Mouse (Mus musculus) cerebellum, adult 9-11 months (tissue): ENCODE measurements around the gene Ripor1.
"Not testable (repeated sequence)": the region's sequence is repeated elsewhere in the genome, so short reads cannot be mapped to it uniquely, and the experiment has no call there.

Source experiments
- DNase-seq: peaks from one replicate; pipeline ENCODE4 v3.0.0; 2022

Ripor1 gene

GRCm38 (mm10) chr8:105604804-105605381 lies at the start of gene Ripor1:
Gene Ripor1, plus strand, starts transcription at chr8:105605255.
- peak; percentile 76 for DNase-seq

DNA sequence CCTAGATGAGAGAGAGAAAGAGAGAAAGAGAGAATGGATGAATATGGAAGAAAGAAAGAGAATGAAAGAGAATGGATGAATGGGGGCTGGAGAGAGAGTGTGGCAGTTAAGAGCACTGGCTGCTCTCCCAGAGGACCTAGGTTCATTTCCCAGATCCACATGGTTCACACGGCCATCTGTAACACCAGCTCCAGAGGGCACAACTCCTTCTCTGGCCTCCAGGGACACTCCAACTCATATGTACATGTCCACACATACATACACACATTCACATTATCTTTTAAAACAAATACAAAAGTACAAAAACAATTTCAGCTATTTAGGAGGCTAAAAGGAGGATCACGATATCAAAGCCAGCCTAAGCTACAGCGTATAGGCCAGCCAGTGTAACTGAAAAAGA lies 42.2 kb upstream of the Ripor1 start:
- DNase-seq, result no peak

DNA sequence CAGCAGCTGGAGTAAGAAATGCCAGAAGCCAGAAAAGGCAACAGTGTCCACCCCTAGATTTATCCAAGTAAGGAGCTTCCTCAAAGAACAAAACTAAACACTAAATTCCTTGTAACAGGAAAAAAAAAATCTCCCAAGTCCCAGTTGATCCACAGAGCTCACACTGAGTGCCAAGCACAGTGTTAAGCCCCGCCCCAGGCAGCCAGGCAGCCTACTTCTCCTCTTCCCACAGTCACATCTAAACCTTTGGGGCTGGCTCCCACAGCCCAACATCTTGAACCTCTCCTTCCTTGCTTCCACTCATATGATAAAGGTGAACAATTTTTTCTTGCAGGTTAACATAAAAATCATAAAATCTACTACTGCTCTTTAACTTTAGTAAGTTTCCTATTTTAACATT lies 41.2 kb upstream of the Ripor1 start:
- DNase-seq, result no peak

DNA sequence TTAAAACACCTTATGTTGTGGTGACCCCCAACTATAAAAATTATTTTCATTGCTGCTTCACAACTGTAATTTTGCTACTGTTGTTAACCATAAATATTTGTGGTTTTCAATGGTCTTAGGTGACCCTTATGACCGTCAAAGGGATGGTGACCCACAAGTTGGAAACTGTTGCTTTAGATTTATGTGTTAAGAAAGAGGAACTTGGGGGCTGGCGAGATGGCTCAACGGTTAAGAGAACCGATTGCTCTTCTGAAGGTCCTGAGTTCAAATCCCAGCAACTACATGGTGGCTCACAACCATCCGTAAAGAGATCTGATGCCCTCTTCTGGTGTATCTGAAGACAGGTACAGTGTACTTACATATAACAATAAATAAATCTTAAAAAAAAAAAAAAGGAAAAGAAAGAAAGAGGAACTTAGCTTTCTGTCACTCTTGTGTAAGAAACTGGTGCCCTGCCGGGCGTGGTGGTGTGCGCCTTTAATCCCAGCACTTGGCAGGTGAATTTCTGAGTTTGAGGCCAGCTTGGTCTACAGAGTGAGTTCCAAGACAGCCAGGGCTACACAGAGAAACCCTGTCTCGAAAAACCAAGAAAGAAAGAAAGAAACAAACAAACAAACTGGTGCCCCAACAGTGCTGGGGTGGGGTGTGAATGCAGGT lies 40.4 kb upstream of the Ripor1 start:
- DNase-seq, result not testable (repeated sequence)

DNA sequence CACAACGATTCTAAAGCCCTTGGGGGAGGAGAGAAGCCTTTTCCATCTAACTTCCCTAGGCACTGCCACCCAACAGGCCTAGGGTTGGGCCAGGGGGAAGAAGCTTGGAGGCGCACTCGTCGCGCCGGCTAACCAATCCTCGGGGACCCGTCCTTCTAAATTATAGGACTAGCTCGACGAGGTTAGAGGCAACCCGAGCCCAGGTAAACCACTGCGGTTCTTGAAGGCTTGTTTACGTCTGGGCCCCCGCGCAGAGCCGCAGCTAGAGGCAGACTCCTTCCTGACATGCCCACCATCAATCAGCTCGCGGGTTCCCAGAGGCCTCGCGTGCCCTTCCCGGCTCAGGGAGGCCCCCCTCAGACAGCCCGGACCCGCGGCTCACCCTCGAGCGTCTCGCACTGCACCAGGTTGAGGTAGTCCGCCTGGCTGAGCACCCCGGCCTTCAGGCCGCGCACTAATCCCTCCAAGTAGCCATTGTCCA lies 39.6 kb upstream of the Ripor1 start:
- DNase-seq, result no peak

- DNase-seq, result peak; percentile 100
Observed at GRCm38 (mm10) chr8:105565952-105566702, 38.9 kb upstream of the Ripor1 start, which contains the start of gene Atp6v0d1. Gene Atp6v0d1, minus strand, starts transcription at chr8:105566047.

- DNase-seq, result peak; percentile 67
Observed at GRCm38 (mm10) chr8:105566703-105567595, 38.1 kb upstream of the Ripor1 start.

GRCm38 (mm10) chr8:105571810-105572209 lies 33.2 kb upstream of the Ripor1 start:
- no peak for DNase-seq

DNA sequence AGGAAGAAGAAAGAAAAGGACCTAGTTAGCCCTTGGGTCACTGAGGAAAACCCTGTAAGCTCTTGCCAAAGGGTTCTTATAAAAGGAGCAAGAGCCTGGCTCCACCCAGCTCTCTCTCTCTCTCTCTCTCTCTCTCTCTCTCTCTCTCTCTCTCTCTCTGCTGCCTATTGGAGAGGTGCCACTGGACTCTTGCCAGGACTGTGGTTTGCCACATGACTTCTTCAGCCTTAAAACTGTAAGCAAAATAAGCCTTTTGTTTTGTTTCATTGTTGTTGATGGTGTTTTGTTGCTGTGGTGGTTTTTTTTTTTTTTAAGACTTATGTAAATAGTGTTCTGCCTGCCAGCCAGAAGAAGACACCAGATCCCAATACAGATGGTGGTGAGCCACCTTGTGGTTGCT lies 31.6 kb upstream of the Ripor1 start:
- no peak for DNase-seq

- no peak for DNase-seq
Observed at GRCm38 (mm10) chr8:105574741-105575140, 30.3 kb upstream of the Ripor1 start.

DNA sequence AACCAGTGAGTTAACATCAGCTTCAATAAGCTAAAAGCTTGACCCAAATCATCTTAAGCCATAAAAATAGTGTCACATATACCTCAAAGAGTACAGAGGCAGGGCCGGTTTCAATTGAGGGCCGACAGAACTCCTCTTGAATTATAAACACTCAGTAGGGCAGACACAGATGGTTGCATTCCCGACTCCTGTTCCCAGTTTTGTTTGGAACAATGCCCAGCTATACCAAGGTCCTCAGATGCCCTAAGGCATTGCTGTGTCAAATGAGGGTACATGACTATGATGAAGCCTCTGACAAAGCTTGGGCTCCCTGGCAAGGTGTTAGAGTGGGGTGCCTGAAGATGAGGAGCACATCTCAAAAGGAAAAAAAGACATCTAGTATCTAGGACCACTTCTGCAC lies 29.5 kb upstream of the Ripor1 start:
- no peak for DNase-seq

DNA sequence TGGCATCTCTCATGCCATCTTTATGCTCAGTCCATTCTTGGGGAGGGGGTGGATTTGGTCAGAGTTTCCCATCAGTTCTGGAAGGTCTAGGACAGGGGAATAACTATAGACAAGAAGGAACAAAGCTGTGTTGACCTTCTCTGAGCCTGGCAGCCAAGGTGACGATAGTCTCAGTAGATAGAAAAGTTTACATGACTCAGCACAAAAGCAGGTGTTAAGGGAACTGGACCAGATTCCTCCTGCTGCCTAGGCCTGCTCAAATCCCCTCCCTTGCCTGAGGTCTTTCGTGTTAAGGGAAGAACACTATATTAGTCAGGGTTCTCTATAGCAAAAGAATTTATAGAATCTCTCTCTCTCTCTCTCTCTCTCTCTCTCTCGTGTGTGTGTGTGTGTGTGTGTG lies 25.3 kb upstream of the Ripor1 start:
- DNase-seq, result no peak

- no peak for DNase-seq
Observed at GRCm38 (mm10) chr8:105592431-105592830, 12.6 kb upstream of the Ripor1 start.

DNA sequence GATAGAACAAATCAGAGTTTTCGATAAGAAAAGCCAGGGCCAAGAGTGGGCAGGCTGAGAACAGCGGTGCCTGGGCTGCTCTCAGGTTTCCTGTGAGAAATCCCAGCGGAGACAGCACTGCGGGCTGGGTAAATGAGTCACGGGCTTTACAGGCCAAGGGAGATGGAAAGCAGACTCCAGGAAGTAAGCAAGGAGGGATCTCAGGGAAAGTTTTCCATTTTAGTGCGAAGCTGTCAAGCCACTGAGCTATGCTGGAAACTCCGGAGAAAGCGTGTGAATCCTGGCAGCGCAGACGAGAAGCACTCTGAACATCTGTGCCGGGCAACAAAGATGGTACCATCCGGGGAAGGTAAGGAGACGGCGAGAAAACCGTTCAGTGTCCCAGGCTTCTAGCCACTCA lies 11.2 kb upstream of the Ripor1 start:
- DNase-seq, result no peak

DNA sequence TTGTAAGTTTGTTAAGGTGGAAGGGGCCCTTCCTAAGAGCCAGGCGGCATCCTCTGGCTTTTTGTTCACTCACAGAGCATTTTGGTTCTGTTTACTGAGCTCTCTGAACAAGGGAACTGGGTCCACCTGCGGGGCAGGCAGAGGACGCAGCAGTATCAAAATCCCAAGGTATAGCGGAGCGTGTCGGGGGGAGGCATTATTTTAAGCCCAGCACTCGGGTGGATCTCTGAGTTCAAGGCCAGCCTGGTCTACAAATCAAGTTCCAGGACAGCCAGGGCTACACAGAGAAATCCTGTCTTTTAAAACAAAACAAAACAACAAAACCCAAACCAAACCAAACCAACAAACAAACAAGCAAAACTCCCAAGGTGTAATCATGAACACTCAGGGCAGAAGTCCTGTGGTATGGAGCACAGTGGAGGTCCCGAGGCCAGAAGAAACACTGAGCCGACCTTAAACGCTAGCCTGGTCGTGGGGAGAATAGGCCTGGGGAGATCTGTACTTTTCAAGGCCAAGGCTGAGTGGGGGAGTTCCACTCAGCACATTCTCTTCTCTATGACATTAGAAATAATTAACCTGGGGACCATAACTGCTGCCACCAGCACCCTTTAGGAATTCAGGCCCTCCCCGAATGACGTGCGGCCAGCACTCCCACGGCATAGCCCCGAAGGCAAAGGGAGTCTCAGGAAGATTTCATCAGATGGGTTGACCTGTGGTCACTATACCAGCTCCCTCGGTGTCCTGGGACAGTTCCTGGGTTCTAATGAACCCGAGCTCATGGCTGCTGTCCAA lies 10.4 kb upstream of the Ripor1 start:
- DNase-seq, result no peak

- peak; percentile 57 for DNase-seq
Observed at GRCm38 (mm10) chr8:105596362-105597034, 8.6 kb upstream of the Ripor1 start.

DNA sequence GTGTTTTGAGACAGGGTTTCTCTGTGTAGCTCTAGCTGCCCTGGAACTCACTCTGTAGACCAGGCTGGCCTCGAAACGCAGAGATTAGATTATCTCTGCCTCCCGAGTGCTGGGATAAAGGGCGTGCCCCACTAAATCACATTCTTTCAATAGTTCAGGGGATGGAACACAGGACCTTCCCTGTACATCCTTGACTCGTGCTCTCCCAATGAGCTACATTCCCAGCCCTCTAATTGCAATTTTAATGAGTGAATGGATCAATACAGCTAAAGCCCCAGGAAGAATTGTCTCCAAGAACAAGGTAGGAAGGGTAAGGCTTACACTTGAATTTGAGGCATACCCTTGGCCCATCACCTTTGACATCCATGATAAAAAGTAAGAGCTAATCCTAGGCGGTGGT lies 6.3 kb upstream of the Ripor1 start:
- DNase-seq, result no peak

DNA sequence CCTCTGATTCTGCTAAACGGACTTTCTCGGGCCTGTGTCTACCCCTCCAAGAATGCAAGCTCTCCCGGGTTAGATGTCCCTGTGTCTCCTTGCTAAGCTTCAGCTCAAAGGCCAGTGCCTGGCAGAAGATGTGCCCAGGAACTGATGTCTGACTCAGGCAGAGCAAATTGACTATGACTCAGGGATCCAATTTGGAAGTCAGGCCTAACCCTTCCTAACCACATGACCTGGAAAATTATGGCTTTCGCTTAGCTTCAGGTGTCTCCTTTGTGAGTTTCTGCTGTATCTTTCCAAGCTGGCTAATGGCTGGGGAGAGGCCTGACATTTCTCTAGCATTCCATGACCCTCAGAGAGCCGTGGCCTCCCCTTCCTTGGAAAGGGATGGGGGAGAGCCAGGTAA lies 3.8 kb upstream of the Ripor1 start:
- DNase-seq, result no peak

DNA sequence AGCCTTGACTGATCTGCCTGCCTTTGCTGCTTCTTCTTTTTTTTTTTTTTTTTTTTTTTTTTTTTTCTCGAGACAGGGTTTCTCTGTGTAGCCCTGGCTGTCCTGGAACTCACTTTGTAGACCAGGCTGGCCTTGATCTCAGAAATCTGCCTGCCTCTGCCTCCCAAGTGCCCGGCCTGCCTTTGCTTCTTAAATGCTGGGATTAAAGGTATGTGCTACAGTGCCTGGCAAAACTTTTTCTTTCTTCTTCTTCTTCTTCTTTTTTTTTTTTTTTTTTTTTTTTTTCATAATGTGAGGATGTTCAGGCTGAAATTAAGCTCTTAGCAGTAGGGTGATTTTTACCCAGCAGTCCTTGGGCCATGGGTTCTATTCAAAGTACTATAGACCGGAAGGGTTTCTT lies 2.5 kb upstream of the Ripor1 start:
- DNase-seq, result not testable (repeated sequence)

DNA sequence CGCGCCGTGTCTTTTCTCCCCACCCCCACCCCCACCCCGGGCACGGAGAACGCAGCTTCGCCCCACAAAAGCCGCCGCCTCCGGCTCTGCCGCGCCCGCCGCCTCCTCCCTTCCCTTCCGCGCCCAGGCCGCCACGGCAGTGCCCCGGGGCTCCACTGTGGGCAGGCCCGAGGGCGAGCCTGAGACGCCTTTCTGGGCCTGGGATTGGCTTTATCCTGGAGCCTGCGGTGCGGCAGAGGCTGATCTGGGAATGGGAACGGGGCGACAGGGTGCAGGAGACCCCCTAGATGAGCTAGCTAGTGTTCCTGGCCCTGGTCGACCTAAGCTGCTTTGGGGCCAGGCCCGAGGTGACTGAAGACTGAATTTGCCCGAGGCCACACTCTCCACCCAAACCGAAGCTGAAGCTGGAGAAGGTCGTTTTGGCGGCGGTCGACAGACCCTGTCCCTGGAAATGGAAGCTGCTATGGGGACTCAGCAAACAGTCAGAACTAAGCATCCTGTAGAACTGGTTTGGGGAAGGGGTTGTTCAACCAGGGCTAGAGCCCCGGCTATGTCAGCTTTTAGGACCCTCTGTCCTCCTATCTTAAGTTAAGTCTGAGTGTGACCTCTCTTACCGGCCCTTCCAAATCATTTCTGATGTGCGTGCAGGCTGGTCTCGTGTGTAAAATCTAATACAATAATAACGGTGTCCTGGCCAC lies 585 bp downstream of the Ripor1 start:
- DNase-seq, result peak; percentile 56
